Mouse (Mus musculus) lung, adult 2 months (tissue): Measurements from ENCODE around the gene Bahd1. TPM values are rescaled to one million over a fixed set of nuclear protein-coding genes. Genes with fewer than 3 reads are reported as not detected.

ENCODE experiments used
- DNase-seq: peaks from one replicate; pipeline ENCODE4 v3.0.0; 2022
- H3K4me1 ChIP-seq: fragments of 200-500 bp; 2 replicates; pipeline ENCODE4 v1.6.1; 2011; ENCODE audit warnings: low read length; ENCODE audit not compliant: control insufficient read depth, insufficient read depth
- H3K4me3 ChIP-seq: fragments of 200-500 bp; replicated peaks from 2 replicates; pipeline ENCODE3; 2011; ENCODE audit warnings: low read depth, mild to moderate bottlenecking, control low read depth, low read length; ENCODE audit errors: extremely low read depth
- CTCF ChIP-seq: fragments of 200-500 bp; IDR thresholded peaks from 2 replicates; pipeline ENCODE4 v1.5.1; 2011; ENCODE audit warnings: mild to moderate bottlenecking, low read length, control low read depth; ENCODE audit not compliant: insufficient read depth
- POLR2A ChIP-seq: fragments of 200-500 bp; IDR thresholded peaks from 2 replicates; pipeline ENCODE4 v1.6.1; 2011; ENCODE audit warnings: low read depth, mild to moderate bottlenecking, control low read depth, low read length, borderline replicate concordance; ENCODE audit errors: extremely low read depth
- WGBS: fragments of 180-500 bp; shearing (Covaris S2); methylation state at CpG from one replicate; pipeline ENCODE4 v1.1.7; 2018; 5-methylcytosine and 5-hydroxymethylcytosine counted together
- polyA plus RNA-seq: library from polyadenylated mRNA; depleted of rRNA; stranded (reverse); fragments of >200 nt; gene quantifications from 2 replicates; pipeline ENCODE4 v1.2.3, GENCODE M21; 2012; rRNA removed

Bahd1 gene
- polyA plus RNA-seq, 1 experiment, result 18.7 TPM

- WGBS, result 83% methylated on average over 11 of the region's 11 CpGs
Measured at GRCm38 (mm10) chr2:118969585-118970147, 69.5 kb downstream of the Bahd1 start.

GRCm38 (mm10) chr2:118972048-118972447 lies 71.9 kb downstream of the Bahd1 start:
- 68% methylated on average over 5 of the region's 5 CpGs for WGBS
- H3K4me3 ChIP-seq, result no peak overlapping the region
- H3K4me1 ChIP-seq, result peaks cover 10% of the 10 kb centered on the region; the same call in 1 of the 2 replicates
- TF ChIP-seq CTCF (no peak), POLR2A (no peak)
- DNase-seq, result no peak

More at GRCm38 (mm10) chr2:118969585-118970147, 69.5 kb downstream of the Bahd1 start:
- Histone ChIP-seq H3K4me1 (peaks cover 2% of the 10 kb centered on the region; the same call in 1 of the 2 replicates), H3K4me3 (no peak overlapping the region)
- no peak for TF ChIP-seq CTCF
- TF ChIP-seq POLR2A, result no peak
- DNase-seq, result no peak

- 2% methylated on average over 33 of the region's 33 CpGs for whole genome bisulfite sequencing
- H3K4me1 ChIP-seq, result peaks cover 10% of the 10 kb centered on the region; the same call in 1 of the 2 replicates
- peak; percentile 82 for DNase-seq
- H3K4me3 ChIP-seq, result peak overlapping the region; percentile 37
- TF ChIP-seq CTCF, result peak; percentile 50
- TF ChIP-seq POLR2A, result no peak
Measured at GRCm38 (mm10) chr2:118972687-118973376, 72.7 kb downstream of the Bahd1 start.

Other genes starting within 250 kb of the Bahd1 start
- 8.2 and 11.8 TPM in 2 replicates for gene Pak6, start 237.1 kb upstream of the Bahd1 start, polyA plus RNA-seq
- 5.0 and 5.4 TPM in 2 replicates for gene Ankrd63, start 196.4 kb upstream of the Bahd1 start, polyA plus RNA-seq
- gene Plcb2, start 171.9 kb upstream of the Bahd1 start, polyA plus RNA-seq, result 11.8 and 15.2 TPM in 2 replicates
- 18.1 and 23.5 TPM in 2 replicates for gene Inafm2, start 154.6 kb upstream of the Bahd1 start, polyA plus RNA-seq
- 20.8 and 27.6 TPM in 2 replicates for gene Ccdc9b, start 137.7 kb upstream of the Bahd1 start, polyA plus RNA-seq
- 2.2 and 70.4 TPM in 2 replicates for gene Phgr1, start 127.6 kb upstream of the Bahd1 start, polyA plus RNA-seq
- gene Disp2, start 120.7 kb upstream of the Bahd1 start, polyA plus RNA-seq, result 5.8 and 9.2 TPM in 2 replicates
- 0.70 and 1.0 TPM in 2 replicates for gene Knstrn, start 86.4 kb upstream of the Bahd1 start, polyA plus RNA-seq
- 56.4 and 77.5 TPM in 2 replicates for gene Ivd, start 38.4 kb upstream of the Bahd1 start, polyA plus RNA-seq
- gene Chst14, start 26.1 kb downstream of the Bahd1 start, polyA plus RNA-seq, result 22.3 and 28.4 TPM in 2 replicates
- 5.8 and 7.5 TPM in 2 replicates for gene Ccdc32, start 129.0 kb downstream of the Bahd1 start, polyA plus RNA-seq
- 3.2 and 3.5 TPM in 2 replicates for gene Rpusd2, start 134.4 kb downstream of the Bahd1 start, polyA plus RNA-seq
- gene Knl1, start 146.7 kb downstream of the Bahd1 start, polyA plus RNA-seq, result 0.03 and 0.12 TPM in 2 replicates
- gene Rad51, start 212.4 kb downstream of the Bahd1 start, polyA plus RNA-seq, result 0.76 and 1.4 TPM in 2 replicates